Mouse (Mus musculus): ENCODE measurements around the gene Retreg1.

- TF ChIP-seq E2F4 (IDR thresholded peaks at IDR 0.05; ENCODE audit: insufficient replicate concordance, low read depth, low read length) (no peak), NRF1 (IDR thresholded peaks at IDR 0.05; ENCODE audit: low read depth, low read length) (no peak), NELFE (IDR thresholded peaks at IDR 0.05; ENCODE audit: low read depth, low read length) (no peak), ZMIZ1 (IDR thresholded peaks at IDR 0.05; ENCODE audit: low read depth, low read length) (no peak), EP300 (IDR thresholded peaks at IDR 0.05; ENCODE audit: low read length) (no peak), CTCF (conservative IDR thresholded peaks at IDR 0.05 in 1 of 2, IDR thresholded peaks at IDR 0.05 in 1 of 2; ENCODE audit: low read depth in 2 of 2, low read length in 2 of 2) (no peak), ELF1 (IDR thresholded peaks at IDR 0.05; ENCODE audit: low read depth, low read length) (no peak), POLR2AphosphoS2 (IDR thresholded peaks at IDR 0.05; ENCODE audit: low read depth, low read length) (no peak), MEF2A (IDR thresholded peaks at IDR 0.05; ENCODE audit: borderline replicate concordance, low read depth, low read length) (no peak), UBTF (IDR thresholded peaks at IDR 0.05; ENCODE audit: low read depth, low read length) (no peak)
These were observed 89.5 kb downstream of the Retreg1 start for GRCm38 (mm10) chr15:25932497-25932896.
